Mouse (Mus musculus) liver, embryonic 14 days (tissue): ENCODE measurements around the gene Bbof1. TPM values are rescaled to one million over a fixed set of nuclear protein-coding genes. Genes with fewer than 3 reads are reported as not detected.

Source experiments
- polyA plus RNA-seq: library from polyadenylated mRNA; depleted of rRNA; stranded (reverse); fragments of >200 nt; gene quantifications from 2 replicates; pipeline ENCODE4 v1.2.3, GENCODE M21; 2012; rRNA removed

Bbof1 gene
- polyA plus RNA-seq: 0.37 and 0.49 TPM in 2 replicates

DNA sequence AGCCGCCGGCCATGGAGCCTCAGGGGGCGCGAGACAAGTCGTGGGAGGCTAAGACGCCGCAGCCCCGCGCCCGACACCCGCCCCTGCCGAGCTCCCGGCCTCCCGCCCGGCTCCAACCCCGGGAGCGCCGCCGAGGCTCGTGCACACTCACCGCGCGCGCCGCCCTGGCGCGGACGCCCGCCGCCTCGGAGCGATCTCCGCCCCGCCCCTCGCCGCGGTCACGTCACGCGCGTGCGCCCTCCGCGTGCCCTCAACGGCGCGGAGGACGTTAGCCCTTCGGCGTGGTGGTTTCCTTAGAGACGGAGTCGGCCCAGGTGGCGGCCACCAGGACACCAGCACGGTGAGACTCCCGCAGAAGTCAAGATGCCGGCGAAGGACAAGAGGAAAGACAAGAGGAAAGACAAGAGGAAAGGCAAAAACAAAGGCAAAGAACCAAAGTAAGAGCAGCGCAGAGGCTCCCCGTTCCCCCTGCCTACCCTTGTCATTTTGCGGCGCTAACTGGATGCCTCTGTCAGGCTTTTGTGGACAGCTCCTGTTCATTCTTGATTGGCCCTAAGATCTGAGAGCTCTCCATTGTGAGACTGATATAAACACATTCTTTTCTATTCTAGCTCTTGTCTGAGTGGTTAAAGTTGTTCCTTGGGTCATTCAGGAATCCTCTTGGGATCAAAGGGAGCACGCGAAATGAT is at the start of gene Bbof1, which contains the start of gene Entpd5:
Gene Bbof1 (plus strand): TSS at position 253 of the 689 bp plus-strand sequence.
Gene Entpd5 (minus strand): TSS at position 211 of the 689 bp plus-strand sequence.

DNA sequence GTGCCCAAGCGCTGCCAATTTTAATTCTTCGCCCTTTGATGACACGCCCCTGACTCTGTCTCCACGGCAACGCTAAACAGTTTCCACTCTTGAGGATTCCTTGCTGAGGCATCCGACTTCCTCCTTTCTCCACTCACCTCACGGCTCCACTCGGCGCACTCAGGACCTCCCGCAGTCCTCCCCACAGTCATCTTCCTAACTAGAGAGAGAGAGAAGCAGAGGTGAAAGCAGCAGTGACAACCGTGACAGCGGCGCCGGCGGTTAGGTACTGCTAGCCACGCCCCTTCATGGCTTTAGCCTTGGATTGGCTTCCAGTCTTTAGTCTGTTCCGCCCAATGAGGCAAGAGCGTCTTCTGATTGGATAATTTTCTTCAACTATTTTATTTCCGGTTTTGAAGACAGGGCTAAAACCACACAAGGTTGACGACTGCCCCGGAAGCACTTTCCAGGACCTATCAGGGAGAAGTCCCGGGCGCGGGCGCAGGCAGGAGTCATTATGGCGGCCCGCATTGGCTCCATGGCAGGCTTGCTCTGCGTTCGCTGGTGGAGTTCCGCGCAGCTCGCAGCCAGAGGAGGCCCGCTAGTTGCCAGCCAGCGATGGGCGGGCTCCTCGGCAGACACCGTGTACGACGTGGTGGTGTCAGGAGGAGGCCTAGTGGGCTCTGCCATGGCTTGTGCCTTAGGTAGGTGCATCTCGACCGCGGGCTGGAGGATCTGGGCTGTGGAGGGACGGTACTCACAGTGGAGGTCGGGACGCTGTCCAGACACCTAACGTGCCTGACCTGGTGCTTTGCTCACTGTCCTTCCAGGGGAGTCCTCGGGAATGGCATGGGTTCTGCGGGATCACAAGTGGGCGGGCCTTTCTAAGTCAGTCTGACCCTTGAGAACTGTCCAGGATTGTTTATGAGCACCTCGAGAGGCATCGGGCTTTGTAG is 47.0 kb upstream of the Bbof1 start, which contains the start of the genes Coq6 and Fam161b:
Gene Coq6 (plus strand): TSS at position 103 of the 935 bp plus-strand sequence.
Gene Fam161b (minus strand): TSS at position 279 of the 935 bp plus-strand sequence.

DNA sequence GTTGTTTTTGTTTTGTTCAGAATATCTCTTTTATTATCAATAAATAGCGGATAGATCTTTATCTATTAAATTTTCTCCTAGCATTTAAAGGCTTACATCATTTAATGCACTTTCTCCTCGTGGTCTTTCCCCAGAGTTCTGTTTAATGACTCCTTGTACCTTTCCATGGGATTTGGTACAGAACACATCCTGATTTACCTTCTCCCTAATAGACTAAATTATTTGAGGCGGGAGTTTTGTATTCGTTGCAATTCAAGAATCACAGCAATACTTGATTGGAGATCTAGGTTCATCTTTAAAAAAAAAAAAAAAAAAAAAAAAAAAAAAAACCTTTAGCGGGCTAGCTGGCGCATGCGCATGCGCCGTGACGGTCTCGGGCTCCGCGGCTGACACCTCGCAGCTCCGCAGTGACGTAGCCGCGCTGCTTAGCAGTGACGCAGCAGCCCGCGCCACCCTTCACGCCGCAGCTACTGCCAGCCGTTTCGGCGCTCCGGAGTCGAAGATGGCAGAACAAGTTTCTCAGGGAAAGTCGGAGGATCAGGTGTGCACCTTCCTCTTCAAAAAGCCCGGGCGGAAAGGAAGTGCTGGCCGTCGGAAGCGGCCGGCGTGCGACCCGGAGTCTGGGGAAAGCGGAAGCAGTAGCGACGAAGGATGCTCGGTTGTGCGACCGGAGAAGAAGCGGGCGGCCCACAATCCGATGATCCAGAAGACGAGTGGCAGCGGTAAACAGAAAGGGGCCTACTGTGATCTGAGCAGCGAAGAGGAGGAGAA is 8.1 kb downstream of the Bbof1 start, which contains the start of gene Rnf113a2:
Gene Rnf113a2 (plus strand): TSS at position 363 of the 771 bp plus-strand sequence.

DNA sequence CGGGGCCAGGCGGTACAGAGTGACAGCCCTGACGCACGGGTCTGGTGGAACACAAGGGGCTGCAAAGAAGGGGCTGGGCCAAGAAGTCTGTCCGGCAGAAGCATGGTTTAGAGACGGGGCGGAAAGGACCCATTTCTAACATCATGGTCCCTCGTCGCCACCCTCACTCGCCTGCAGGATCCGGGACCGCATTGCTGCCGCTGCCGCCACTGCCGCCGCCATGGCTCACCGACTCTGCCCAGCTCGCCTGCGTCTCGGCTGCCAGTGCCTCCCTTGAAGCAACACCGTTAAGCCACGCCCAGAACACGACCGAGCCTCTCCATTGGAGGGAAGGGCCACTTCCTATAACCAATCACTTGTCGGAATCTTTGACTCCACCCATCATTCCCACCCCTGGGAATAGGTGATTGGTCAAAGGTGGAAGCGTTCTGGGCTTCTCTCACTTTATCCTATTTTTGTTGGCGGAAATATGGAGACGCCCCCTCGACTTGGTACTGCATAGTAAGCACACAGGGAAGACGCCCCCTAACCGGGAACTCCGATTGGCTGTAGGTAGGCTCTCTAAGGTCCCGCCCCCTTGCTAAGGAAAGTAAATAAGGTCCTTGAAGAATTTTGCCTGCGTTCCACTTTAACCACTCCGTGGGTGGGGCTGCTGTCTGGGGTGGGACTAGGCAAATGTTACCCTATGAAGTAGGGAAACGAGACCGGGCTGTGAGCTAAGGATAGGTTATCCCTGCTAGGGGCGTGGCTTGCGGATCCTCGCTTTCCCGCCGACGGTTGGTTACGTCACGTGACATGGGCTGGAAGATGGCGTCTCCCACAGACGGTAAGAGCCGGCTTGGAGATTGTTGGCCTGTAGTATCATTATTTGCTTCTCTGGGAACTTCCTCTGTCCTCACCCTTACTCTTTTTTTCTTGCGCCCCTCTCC is 42.1 kb downstream of the Bbof1 start, which contains the start of the genes Aldh6a1 and Lin52:
Gene Aldh6a1 (minus strand): TSS at position 287 of the 929 bp plus-strand sequence.
Gene Lin52 (plus strand): TSS at position 705 of the 929 bp plus-strand sequence.

Other genes starting within 250 kb of the Bbof1 start
- gene Elmsan1, start 190.2 kb upstream of the Bbof1 start, polyA plus RNA-seq: 3.6 and 4.5 TPM in 2 replicates
- 13.1 and 14.9 TPM in 2 replicates for gene Ptgr2, start 123.8 kb upstream of the Bbof1 start, polyA plus RNA-seq
- gene Zfp410, start 92.2 kb upstream of the Bbof1 start, polyA plus RNA-seq: 22.3 and 26.6 TPM in 2 replicates
- 17.9 and 20.9 TPM in 2 replicates for gene Coq6, start 47.4 kb upstream of the Bbof1 start, polyA plus RNA-seq
- 1.8 TPM in 2 replicates for gene Fam161b, start 47.2 kb upstream of the Bbof1 start, polyA plus RNA-seq
- gene Entpd5, start within 50 bp of the Bbof1 start, polyA plus RNA-seq: 5.4 and 6.0 TPM in 2 replicates
- 10.6 and 10.8 TPM in 2 replicates for gene Rnf113a2, start 8.1 kb downstream of the Bbof1 start, polyA plus RNA-seq
- 10.8 and 12.3 TPM in 2 replicates for gene Aldh6a1, start 41.9 kb downstream of the Bbof1 start, polyA plus RNA-seq
- 7.3 and 8.6 TPM in 2 replicates for gene Lin52, start 42.4 kb downstream of the Bbof1 start, polyA plus RNA-seq
- gene Vsx2, start 160.7 kb downstream of the Bbof1 start, polyA plus RNA-seq: not detected in 2 replicates
- gene Abcd4, start 208.3 kb downstream of the Bbof1 start, polyA plus RNA-seq: 3.5 and 4.0 TPM in 2 replicates
- gene Vrtn, start 231.9 kb downstream of the Bbof1 start, polyA plus RNA-seq: not detected in 2 replicates